Mouse (Mus musculus) CH12F3 (cell line): ENCODE results near the gene Crb2.

ENCODE experiments used
- in situ Hi-C: fragments of 300-500 bp; cut with MboI; formaldehyde crosslinking; loops from 2 replicates; pipeline ENCODE4 v1.14.3; 2020; ENCODE audit warnings: low sequenced_read_pairs

Gene Crb2

DNA sequence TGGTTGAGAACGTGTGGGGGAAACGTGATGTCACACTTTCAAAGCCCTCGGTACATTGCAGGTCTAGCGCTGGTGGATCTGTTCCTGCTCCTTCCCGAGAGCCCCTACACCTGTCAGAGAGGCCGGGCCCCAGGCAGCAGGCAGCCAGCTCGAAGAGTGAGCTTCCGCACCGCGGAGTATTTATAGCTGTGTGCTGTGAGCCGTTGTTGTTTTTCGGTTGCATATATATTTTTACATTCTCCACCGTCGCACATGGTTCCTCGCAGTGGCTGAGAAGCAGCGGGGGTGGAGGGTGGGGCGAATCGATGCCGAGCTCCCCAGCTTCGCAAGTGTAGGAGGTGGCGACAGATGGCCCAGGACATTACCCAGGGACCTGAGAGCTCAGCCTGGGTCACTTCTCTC, 11.0 kb upstream of the Crb2 start:
- in situ Hi-C loops: loop anchor here (25.0 kb wide), 1 partner anchor 378 kb away; no protein-coding TSS in a partner anchor

DNA sequence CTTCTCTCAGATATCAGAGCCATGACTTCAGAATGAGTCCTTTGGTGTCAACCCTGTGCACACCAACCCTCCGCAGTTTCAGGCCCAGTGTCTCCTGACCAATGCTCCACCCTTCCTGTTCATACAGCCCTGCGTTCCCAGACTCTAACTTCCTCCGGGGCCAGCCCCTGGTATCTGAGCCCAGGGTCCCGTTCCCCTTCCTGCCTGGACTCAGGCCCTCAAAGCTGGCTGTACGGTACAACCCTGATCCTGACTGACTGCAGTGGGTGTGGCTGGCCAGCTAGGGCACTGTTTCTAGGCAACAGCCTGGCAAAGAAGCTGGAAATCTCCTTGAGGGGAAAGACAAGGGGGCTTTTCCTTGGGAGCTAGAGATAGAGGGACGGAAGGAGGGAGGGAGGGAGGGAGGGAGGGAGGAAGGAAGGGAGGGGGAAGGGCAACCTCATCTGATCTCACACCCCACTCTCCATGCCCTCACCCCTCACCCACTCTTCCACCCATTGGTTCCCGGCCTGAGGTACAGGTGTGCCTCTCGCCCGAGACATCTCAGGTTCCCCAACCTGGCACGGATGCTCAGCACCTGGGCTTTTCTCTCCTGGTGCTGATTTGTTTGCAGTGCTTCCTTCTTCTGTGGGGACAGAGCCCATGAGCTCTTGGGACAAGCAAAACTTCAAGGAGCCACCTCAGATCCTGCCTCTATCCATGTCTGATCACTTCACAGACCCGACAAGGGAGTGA, 9.9 kb upstream of the Crb2 start:
- in situ Hi-C loops: loop anchor here (25.0 kb wide), 1 partner anchor 379 kb away; no protein-coding TSS in a partner anchor

DNA sequence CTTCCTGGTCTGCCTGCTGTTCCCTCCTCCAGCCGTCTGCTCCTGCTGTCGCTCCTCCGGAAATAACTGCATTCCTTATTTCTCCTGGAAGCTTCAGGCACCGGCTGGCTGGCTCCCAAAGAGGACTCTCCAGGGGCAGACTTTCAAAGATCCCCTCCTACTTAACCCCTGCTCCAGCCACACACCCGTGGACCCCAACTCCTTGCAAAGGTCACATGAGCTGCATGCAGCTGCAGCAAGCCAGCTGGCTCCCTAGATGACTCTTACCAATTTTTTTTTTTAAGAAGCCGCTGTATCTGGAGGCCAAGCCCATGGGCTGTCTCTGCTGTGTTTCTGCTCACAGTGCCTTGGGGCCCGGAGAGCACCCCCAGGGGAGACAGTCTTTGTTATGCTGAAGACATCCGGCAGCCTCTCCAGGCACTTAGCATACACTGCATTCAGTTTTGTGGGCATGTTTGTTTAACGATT, 8.9 kb upstream of the Crb2 start:
- in situ Hi-C loops: loop anchor here (25.0 kb wide), 1 partner anchor 380 kb away; no protein-coding TSS in a partner anchor

DNA sequence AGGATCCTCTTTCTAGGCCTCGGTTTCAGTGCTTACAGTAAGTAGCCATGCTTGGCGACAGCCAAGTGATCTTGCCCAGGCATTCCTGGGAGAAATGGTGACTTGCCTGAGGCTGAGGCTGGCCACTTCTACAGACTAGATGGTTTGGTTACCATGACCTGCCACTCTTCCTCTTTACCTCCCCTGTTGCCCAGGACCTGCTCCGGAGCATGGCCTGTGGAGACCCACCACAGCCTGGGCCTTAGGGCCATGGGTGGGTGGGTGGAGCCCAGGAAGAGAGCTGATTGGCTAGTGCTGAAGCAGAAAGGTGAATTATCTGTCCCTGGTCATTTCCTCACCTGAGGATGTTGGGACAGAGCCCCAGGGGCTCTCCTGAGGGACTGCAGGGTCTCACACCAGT, 8.3 kb upstream of the Crb2 start:
- in situ Hi-C loops: loop anchor here (25.0 kb wide), 1 partner anchor 380 kb away; no protein-coding TSS in a partner anchor

DNA sequence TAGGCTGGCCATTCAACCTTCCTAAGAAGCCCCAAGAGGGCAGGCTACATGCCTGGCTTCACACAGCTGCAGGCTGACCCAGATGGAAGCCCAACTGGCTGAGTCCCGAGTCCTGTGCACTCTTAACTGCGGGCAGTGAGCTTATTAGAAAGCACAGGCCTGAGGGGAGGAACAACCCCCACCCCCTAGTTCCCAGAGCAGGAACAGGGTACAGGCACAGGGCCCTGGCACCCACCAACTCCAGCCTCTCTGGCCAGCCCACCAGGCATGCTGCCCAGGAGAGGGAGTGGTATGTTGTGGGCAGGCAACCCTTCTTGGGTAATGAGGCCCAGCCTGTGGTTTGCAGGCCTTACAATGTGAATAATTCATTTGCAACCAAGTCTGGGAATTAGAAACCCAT, 7.1 kb upstream of the Crb2 start:
- in situ Hi-C loops: loop anchor here (25.0 kb wide), 1 partner anchor 382 kb away; no protein-coding TSS in a partner anchor

DNA sequence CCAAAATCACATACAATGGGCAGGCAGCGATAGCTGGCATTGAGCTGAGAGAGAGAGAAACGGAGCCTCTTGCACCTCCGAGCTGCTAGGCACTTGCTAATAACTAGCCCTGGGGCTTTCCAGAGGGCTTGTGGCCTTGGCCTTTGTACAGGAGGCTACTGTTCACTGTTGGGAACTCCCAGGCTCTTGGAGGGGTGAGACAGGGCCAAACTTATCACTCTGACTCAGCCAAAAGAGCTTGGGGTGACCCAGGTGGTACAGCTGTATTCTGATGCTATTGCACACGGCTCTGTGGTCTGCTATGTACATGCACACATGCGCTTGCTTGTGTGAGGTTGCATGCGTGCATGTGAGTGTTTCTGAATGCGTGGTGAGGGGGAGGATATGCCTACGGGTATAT, 6.3 kb upstream of the Crb2 start:
- in situ Hi-C loops: loop anchor here (25.0 kb wide), 1 partner anchor 382 kb away; no protein-coding TSS in a partner anchor

DNA sequence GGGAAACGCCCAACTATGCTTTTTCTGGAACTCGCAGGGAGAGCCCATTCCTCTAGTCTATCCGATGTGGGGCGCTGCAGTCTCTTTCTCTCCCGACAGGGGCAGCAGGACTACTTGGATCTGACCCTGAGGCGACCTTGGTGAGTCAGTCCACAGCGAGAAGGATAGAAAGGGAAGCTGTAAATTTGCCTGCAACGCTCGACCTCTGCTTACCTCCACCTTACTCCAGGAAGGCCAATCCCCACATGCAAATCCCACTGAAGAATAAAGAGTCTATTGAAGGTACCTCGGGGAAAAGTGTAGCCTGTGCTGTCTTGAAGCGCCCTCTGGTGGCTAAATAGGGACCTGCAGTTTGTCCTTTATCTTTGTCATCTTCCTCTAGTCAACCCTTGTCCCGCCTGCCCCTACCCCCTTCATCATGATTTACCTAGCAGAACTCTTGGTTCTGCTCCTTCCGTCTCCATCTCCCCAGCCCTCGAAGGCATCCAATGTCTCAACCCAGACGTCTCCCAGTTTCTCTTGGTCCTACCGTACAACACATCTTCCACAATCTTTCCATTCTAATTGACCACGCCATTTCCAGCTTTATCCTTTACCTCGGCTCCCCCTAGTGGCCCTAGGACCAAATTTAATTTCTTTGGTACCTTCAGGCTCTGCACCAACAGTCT, 4.3 kb upstream of the Crb2 start:
- in situ Hi-C loops: loop anchor here (25.0 kb wide), 1 partner anchor 384 kb away; no protein-coding TSS in a partner anchor

DNA sequence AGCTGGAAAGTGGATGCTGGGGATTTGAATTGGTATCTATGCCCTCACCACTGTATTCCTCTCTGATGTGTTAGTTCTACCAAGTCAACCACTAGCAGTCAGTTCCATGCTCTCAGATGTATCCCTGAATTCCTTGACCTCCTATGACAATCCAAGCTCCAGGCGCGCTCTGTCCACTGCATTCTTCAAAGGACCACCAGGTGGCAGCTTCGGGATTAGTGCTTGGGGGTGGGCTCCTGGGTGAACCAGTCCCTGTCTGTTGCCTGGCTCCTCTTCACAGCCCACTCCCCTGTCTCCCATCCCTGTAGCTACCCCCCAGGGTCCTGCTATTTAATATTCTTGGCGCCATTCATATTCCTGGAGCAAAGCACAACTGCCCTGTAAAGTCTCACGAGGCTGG, 1.5 kb upstream of the Crb2 start:
- in situ Hi-C loops: loop anchor here (25.0 kb wide), 1 partner anchor 387 kb away; no protein-coding TSS in a partner anchor

DNA sequence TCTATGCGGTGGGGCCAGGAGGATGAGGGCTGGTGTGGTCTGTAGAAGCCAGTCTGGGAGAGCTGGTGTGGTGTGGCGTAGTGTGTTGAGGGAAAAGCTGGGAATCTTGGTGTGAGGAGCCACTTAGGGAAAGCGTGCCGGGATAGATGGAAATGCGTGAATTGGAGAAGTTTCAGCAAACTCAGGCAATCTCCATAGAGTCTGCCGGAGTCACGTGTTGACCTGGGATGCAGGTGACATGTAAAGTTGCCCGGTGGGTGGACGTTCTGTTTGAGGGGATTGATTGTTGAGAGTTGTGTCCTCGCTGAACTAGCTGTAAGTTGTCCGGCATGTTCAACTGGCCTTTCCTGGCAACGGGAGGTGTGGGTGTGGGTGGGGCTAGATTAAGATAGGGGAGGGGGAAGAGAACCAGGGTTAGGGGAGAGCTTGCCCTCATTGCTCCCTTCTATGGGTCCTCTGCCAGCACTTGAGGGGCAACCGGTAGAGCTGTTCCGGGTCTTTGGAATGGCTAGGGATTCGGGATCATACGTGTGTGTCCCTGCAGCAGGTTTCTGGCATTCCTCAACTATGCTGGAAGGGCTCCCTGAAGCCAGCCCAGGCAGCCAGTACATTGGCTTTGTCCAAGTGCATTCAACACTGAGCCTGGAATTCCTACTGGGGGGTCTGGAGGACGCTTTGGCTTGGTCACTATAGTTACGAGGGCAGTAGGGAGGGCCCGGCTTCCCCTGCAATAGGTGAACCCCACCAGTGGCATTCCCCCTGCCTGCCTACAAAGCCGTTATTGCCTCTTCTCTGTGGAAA, 762 bp downstream of the Crb2 start:
- in situ Hi-C loops: no loop called here

DNA sequence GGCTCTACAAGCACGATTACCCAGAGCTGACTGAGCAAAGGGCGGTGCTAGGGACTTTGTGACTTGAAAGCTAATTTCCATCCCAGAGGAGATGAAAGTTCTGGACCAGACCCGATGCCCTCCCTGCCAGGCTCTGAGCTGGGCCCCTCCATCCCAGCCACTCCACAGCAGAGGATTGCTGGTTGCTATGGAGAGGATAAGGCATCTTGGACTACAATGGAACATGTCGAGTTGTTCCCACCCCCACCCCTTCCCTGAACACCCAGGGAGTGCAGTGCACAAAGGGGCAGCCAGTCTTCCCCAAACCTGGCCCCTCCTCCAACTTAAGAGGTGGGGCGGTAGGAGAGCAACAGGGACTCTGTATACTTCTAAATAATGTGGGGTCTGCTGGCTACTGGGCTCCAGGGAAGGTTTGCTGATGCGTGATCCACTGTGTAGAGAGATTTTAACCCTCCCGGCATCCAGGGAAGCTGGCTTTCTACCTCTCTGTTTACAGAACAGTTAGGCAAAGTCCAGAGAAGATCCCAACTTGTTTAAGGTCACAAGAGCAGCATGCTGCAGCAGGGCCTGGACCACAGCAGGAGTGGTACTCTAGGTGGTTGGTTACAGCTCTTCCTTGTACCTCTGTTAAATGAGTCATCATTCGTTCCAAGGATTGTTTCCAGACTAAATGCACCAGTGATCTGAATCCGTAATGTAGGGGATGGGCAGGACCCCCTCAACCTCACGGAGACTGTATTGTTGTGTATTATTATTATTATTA, 2.1 kb downstream of the Crb2 start:
- in situ Hi-C loops: no loop called here

DNA sequence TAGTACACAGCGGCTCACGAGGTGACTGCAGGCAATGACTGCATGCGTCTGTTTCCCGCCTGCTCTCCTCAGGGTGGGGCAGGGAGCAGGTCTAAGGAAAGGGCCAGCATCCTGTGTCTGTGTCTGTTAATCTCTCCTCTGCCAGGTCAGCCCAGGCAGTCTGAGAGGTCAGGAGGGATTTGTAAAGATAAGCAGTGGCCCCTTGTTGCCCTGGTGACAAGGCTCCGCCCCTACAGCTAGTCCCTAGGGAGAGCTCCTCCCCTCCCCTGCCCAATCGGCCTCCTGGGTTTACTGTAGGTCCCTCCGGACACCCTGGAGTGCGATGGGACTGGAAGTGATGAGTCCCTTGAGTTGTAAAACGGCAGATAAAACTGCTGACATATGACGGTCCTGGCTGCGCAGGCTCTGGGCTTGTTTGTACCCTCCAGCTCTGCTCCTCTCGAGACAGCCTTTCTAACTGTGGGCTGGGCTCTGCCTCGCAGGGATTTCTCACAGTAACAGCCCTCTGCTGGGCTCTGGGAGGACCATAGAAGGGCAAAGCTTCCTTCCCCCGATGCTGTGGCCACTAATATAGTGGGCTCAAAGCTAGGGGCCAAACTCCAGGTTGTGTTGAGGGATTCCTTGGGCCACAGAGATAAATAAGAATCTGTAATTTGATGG, 4.4 kb downstream of the Crb2 start:
- in situ Hi-C loops: no loop called here

DNA sequence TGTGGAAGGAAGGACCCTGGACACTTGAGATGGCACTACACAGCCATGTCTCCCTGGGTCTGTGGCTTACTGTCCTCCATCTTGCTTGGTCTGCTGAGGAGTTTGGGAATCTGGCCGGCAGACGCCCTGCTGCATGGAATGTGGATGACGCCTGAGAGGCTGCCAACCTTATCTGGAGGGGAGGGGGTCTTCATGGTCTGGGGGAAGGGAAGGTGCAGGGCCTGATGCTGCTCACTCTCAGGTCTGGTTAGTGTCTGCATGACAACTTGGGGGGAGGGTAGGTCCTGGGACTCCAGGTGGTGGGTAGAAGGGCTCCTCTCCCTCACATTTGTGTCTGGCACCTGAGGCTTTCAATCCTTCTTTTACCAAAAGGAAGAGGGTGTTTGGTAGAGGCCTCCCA, 5.4 kb downstream of the Crb2 start:
- in situ Hi-C loops: no loop called here

DNA sequence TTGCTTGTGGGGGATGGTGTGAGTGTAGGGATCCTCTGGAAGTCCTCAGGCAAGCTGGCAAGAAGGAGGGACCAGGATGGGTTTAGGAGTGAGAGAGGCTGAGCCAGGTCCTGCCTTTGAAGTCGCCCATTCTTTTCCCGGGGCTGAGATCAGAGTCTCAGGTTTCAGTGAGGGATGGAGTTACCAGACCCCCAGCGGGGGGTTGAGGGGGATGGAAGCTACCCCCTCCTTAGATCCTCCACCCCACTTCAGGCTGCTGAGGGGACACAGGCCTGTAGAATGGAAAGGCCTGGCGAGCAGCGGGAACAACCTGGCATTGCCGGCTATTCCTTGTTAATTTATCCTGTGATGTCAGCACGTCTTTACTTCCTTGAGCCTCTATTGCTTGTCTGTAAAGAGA, 6.0 kb downstream of the Crb2 start:
- in situ Hi-C loops: no loop called here

DNA sequence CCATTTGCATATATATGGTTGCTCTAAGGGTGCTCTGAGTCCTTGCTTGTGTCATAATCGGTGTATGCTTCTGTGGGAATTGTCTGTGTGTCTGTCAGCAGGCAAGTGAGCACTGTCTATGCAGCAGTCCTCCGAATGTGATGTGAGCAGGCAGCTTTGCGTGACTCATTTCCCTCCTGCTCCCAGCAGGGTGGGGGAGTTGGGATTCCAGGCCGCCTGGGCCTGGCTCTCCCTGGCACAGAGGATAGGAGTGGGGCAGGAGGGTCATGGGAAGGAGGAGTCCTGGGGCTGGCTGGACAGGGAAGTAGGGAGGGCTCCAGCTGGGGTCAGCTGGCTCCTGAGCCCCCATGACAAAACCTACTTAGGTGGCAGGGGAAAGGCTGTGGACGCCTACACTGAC, 8.4 kb downstream of the Crb2 start:
- in situ Hi-C loops: no loop called here

DNA sequence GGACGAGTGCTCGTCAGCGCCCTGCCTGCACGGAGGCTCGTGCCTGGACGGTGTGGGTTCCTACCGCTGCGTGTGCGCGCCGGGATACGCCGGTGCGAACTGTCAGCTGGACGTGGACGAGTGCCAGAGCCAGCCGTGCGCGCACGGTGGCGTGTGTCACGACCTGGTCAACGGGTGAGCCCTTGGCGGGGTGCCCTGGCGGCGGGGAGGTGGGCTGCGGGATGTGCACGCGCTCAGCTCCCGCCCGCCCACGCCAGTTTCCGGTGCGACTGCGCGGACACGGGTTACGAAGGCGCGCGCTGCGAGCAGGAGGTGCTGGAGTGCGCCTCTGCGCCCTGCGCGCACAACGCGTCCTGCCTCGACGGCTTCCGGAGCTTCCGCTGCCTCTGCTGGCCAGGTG, 10.4 kb downstream of the Crb2 start:
- in situ Hi-C loops: no loop called here

DNA sequence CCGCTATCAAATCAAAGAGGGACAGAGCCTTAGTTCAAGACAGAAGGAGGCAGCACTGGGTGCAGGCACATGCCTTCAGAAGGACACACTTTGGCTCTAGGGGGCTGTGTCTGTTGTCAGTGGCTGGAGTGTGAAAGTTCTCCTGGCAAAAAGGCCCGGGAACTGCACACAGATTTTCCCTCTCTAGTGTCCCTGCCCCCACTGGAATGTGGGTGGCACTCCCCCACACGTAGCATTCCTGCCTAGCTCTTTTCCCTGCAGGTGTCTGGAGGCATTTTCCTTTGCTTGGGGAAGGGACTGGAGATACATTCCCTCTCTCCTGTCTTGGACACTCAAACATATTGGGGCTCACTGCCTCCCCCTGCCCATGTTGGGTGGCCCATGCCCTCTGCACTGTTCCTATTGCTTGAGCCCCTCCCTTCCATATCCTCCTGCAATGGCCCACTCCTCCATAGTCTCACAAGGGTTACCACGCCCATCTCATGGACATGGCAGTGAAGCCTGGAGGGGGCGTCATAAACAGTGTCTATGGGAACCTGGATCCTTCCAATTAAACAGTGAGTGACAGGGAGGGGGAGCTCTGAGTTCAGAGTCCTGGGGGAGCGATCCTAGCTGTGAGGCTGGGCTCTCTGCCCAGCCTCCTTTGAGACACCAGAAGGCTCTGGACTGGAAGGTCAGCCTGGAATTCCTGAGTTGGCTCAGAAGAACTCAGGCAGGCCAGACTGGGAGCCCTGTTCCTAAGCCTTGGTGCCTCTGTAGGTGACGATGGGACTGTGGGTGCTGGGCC, 12.3 kb downstream of the Crb2 start:
- in situ Hi-C loops: no loop called here

DNA sequence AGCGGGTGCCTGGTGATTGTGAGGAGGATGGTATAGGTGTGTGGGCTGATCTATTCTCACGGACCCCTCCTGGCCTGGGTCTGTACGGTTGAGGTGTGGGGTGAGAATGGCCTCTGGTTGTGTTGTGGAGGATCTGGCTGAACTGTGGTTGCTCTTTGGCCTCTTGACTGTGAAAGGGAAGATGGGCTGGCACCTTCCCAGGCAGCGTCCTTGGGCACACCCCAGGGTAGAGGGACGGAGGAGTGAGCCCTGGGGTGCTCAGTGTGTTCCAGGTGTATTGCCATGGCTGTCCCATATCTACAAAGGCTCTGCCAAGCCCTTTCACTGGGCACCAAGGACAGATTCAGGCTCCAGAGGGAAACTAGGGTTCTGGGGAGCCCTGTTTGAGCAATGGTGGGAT, 13.0 kb downstream of the Crb2 start:
- in situ Hi-C loops: no loop called here

DNA sequence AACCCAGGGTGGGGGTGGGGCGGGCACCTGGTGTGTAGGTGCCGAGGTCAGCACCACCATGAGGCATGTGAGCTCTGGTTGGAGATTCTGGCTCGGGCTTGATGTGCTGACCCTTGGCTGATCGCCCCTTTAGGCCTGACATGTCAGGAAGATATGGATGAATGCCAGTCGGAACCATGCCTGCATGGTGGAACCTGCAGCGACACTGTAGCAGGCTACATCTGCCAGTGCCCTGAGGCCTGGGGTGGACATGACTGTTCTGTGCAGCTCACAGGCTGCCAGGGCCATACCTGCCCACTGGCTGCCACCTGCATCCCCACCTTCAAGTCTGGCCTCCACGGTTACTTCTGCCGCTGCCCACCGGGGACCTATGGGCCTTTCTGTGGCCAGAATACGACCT, 13.9 kb downstream of the Crb2 start:
- in situ Hi-C loops: no loop called here

DNA sequence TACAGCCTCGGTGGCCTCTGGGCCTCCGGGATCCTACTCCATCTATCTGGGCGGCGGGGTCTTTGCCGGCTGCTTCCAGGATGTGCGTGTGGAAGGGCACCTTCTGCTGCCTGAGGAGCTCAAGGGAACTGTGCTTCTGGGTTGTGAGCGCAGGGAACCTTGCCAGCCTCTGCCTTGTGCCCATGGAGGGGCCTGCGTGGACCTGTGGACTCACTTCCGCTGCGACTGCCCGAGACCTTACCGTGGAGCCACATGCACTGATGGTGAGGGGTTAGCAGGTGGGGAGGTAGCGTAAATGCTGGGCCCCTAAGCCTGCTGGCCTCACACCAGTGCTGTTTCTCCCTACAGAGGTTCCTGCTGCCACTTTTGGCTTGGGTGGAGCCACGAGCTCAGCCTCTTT, 14.7 kb downstream of the Crb2 start:
- in situ Hi-C loops: no loop called here
